Mouse (Mus musculus) brain, embryonic 14.5 days (tissue): Measurements from ENCODE around the gene Cry2.

ENCODE experiments used
- CTCF ChIP-seq: fragments of 200-500 bp; IDR thresholded peaks from 2 replicates; pipeline ENCODE4 v1.5.1; 2012; ENCODE audit warnings: inconsistent platforms, mild to moderate bottlenecking, moderate library complexity, borderline replicate concordance; ENCODE audit not compliant: insufficient read depth, insufficient read length; ENCODE audit errors: extremely low read depth
- POLR2A ChIP-seq: fragments of 200-500 bp; IDR thresholded peaks from 2 replicates; pipeline ENCODE4 v1.6.1; 2012; ENCODE audit warnings: mild to moderate bottlenecking, inconsistent platforms, borderline replicate concordance; ENCODE audit not compliant: poor library complexity, insufficient read depth, insufficient read length, severe bottlenecking; ENCODE audit errors: extremely low read depth

DNA sequence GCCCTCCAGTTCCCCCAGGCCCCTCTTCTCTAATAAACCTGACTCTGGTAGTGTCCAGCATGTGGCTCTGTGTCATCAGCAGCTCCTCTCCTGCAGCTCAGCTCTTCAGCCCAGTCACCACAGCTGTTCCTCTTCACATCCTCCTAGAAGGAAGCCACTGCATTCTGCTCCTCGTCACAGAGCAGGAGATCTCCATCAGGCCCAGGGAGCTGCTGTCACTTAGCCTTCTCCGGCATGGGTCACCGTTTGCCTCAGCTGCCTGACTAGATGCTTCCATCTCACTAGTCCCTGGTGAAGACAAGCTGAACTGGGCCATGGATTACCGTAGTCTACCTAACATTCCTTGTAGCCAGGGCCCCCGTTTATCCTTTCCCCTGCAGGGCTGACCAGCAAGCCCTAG, 52.7 kb downstream of the Cry2 start:
- TF ChIP-seq CTCF (no peak), POLR2A (no peak)
